Mouse (Mus musculus): Measurements from ENCODE around the gene Olfr221. TPM values are rescaled to one million over a fixed set of nuclear protein-coding genes. Genes with fewer than 3 reads are reported as not detected.
A peak's percentile ranks its signal among the peaks of the same experiment; 100 is the strongest.

Gene Olfr221
- polyA plus RNA-seq, 3 experiments from 2014 or later: not detected

DNA sequence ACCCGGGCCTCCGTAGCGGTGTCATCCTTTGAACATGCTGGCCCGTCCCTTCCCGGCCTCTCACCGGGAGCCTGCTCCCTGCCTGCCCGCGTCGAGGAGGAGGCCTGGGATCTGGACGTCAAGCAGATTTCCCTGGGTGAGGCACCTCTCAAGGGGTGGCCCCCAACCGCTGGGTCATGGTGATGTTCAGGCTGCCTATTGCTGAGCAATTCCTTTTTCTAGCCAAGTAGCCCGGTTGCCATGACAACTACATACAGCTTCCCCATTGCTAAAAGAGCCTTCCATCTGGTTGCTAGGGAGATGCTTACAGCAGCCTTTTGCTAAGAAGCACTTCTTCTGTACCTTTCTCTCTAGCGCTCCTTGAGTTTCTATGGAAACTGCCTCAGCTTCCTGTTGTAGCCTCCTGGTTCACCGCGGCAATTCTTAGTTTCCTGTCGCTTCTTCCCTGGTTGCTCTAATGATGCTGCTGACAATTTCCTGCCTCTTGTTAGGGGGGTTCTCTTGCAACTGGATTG is 38.2 kb downstream of the Olfr221 start:
- ATAC-seq: peak; percentile 91

- ATAC-seq: no peak
Measured at GRCm38 (mm10) chr14:51997483-51997882, 44.8 kb downstream of the Olfr221 start.

- ATAC-seq: no peak
Measured at GRCm38 (mm10) chr14:51996866-51997265, 45.4 kb downstream of the Olfr221 start.

GRCm38 (mm10) chr14:51996231-51996841 is 45.9 kb downstream of the Olfr221 start:
- ATAC-seq: no peak

DNA sequence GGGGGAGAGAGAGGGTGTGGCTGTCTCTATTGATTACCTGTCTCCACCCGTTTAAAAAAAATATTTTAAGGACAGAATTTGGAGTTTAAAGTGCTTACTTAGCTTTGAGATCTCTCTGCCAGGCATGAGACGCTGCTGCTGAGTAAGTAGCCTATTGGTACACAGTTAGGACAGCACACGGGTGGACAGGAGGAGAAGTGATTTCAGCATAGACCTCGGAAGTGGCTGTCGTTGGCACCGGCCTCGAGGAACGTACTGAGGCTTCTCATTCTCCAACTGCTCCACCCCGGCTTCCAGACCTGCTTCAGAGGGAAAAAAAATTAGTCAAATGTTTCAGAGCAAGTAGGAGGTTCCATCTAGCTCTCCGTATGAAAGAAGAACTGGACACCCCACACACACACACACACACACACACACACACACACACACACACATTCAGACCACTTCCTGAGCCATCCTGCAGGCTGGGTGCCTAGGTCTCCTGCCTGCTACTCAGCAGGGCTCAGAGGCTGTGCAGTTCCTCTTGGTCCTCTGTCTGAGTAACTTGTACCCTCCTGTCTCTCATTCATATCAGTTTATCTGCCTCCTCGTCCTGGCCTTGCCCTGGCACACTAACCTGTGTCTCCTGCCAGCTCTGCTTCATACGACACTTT is 46.9 kb downstream of the Olfr221 start:
- ATAC-seq: no peak

DNA sequence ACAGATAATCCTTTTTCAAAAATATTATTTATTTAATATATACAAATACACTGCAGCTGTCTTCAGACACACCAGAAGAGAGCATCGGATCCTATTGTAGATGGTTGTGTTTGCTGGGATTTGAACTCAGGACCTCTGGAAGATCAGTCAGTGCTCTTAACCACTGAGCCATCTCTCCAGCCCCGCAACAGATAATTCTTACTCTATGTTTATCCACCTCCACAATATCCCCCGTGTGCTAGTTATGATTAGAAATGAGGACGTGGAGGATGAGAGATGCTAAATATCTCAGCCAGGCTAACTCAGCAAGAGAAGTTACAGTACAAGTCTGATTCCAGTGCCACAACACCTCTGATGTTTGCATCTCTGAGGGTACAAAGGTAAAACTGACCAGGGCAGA is 47.8 kb downstream of the Olfr221 start:
- ATAC-seq: no peak

DNA sequence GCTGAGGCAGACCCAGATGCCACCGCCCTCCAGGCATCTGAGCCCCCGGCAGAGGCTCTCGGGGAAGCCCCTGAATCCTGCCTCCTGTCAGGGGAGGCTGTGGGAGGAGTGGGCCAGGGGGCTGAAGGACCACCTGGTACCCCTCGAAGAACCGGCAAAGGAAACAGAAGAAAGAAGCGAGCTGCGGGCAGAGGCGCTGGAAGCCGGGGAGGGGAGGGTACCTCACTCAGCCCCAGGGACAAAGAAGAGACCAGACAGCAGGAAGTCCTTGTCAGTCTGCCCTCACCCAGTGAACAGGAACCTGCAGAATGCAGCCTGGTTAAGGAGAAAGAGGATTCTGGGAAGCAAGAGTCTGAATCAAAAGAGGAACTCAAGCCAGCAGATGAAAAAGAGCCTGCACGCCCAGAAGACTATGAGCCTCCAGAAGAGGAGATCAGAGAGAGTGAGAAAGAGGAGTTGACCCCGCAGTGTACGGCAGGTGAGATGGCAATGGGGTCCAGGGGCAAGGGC is 52.7 kb downstream of the Olfr221 start:
- no peak for ATAC-seq

DNA sequence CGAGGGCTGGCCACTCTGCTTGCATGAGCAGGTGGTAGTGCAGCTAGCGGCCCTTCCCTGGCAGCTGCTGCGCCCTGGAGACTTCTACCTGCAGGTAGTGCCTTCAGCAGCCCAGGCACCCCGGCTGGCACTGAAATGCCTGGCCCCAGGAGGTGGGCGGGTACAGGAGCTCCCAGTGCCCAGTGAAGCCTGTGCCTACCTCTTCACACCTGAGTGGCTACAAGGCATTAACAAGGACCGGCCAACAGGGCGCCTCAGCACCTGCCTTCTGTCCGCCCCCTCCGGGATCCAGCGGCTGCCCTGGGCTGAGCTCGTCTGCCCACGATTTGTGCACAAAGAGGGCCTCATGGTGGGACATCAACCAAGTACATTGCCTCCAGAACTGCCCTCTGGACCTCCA is 53.5 kb downstream of the Olfr221 start:
- ATAC-seq: no peak

- no peak for ATAC-seq
Measured at GRCm38 (mm10) chr14:51987177-51987576, 55.1 kb downstream of the Olfr221 start.

GRCm38 (mm10) chr14:51986153-51986505 is 56.1 kb downstream of the Olfr221 start:
- no peak for ATAC-seq

GRCm38 (mm10) chr14:51985301-51986152 is 56.7 kb downstream of the Olfr221 start:
- no peak for ATAC-seq

DNA sequence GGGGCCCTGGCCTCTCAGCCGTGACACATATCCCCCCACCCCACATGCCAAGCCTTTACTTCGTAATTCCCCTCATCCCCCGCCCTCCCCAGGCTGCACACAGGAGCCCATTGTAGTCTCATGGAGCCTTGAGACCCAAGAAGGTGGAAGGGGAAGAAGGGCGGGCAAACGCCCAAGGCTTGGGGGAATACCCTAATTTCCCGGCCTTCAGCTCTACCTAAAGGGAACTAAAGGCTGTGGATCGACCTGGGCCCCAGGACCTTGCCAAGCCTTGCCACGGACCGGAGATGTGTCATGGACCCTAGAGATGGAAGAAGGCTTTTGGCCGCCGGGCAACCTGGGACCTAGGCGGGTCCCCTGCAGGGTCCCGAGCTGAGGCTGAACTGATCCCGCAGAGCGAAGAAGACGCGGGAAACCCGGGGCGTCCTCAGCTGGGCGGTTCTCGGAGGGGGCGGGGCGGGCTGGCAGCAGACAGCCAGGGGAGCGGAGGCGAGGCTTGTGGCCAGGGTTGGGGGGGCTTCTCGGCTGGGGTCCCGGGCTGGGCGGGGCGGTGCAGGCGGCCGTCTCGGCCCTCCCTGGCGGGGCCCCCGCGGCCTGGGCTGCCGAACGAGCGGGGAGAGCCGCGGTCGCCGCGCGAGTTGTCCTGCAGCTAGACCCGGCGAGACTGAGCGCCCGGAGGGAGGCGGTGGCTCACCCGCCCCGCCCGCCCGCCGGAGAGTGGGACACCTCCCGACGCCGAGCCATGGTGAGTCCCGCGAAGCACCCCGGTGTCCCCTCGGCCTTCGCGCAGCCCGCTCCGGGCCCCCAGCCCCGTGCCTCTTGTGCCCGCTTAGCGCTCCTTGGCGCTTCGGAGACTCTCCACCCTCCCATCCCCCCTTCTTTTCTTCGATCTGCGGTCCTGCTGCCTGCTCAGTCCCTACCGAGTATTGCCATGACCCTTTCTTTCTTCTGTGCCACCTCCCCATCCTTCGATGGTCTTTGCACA is 57.7 kb downstream of the Olfr221 start, which contains the start of gene Arhgef40:
Arhgef40 (plus strand) TSS at position 473 of the 985 bp plus-strand sequence.
- no peak for ATAC-seq

Other genes with a start within 250 kb of the Olfr221 start
- gene AY358078, start 242.4 kb downstream of the Olfr221 start, polyA plus RNA-seq (2017; shearing (Covaris generic)): not detected
- not detected for gene Ear6, start 188.8 kb downstream of the Olfr221 start, polyA plus RNA-seq (2017; shearing (Covaris generic))
- 10 to 100 TPM; 26.7 to 75.2 (median 69.3) TPM for gene Mettl17, start 157.6 kb downstream of the Olfr221 start, polyA plus RNA-seq (2017; shearing (Covaris generic))
- gene Slc39a2, start 149.6 kb downstream of the Olfr221 start, polyA plus RNA-seq (2017; shearing (Covaris generic)): under 1 TPM; 0.29 to 0.40 (median 0.34) TPM
- gene Ndrg2, start 128.3 kb downstream of the Olfr221 start, polyA plus RNA-seq (2017; shearing (Covaris generic)): 10 to 100 TPM in 2 of 3 experiments, 1 to 10 TPM in 1; 9.3 to 31.1 (median 21.3) TPM
- not detected for gene Tppp2, start 124.0 kb downstream of the Olfr221 start, polyA plus RNA-seq (2017; shearing (Covaris generic))
- gene Rnase13, start 119.7 kb downstream of the Olfr221 start, polyA plus RNA-seq (2017; shearing (Covaris generic)): not detected
- 1 to 10 TPM in 1 of 3 experiments, under 1 TPM in 2; 0.41 to 1.3 (median 0.90) TPM for gene Arhgef40, start 57.7 kb downstream of the Olfr221 start, polyA plus RNA-seq (2017; shearing (Covaris generic))
- under 1 TPM in 1 of 3 experiments, not detected in 2; 0.87 TPM for gene Tmem253, start 26.8 kb downstream of the Olfr221 start, polyA plus RNA-seq (2017; shearing (Covaris generic))
- gene Zfp219, start 21.7 kb downstream of the Olfr221 start, polyA plus RNA-seq (2017; shearing (Covaris generic)): 1 to 10 TPM; 1.4 to 1.9 (median 1.6) TPM
- 100 to 1,000 TPM; 399 to 498 (median 471) TPM for gene Hnrnpc, start 61.6 kb upstream of the Olfr221 start, polyA plus RNA-seq (2017; shearing (Covaris generic))
- gene Rpgrip1, start 68.2 kb upstream of the Olfr221 start, polyA plus RNA-seq (2017; shearing (Covaris generic)): 100 to 1,000 TPM in 1 of 3 experiments, 10 to 100 TPM in 2; 79.7 to 117 (median 94.9) TPM
- gene Supt16, start 155.0 kb upstream of the Olfr221 start, polyA plus RNA-seq (2017; shearing (Covaris generic)): 10 to 100 TPM; 44.2 to 48.2 (median 46.3) TPM
- gene Chd8, start 215.3 kb upstream of the Olfr221 start, polyA plus RNA-seq (2017; shearing (Covaris generic)): 10 to 100 TPM; 61.5 to 84.9 (median 76.6) TPM
- gene Tox4, start 236.7 kb upstream of the Olfr221 start, polyA plus RNA-seq (2017; shearing (Covaris generic)): 10 to 100 TPM; 72.4 to 95.3 (median 75.9) TPM
- gene Rab2b, start 237.1 kb upstream of the Olfr221 start, polyA plus RNA-seq (2017; shearing (Covaris generic)): 10 to 100 TPM; 17.2 to 25.9 (median 23.6) TPM

All from inflammation-experienced regulatory T-cells, adult 6 months (primary cell).